Mouse (Mus musculus): Measurements from ENCODE around the gene Prr13. TPM values are rescaled to one million over a fixed set of nuclear protein-coding genes. Genes with fewer than 3 reads are reported as not detected.

Prr13 gene
- total RNA-seq (2014; fragmentation: Nextera tagmentation) (61.5 and 97.6 TPM in 2 replicates), total RNA-seq (2017) (50.3 and 54.5 TPM in 2 replicates)

- peak; percentile 89 for ATAC-seq (replicated peaks; ENCODE audit: low FRiP score, low TSS enrichment, poor library complexity, severe bottlenecking)
Observed at GRCm38 (mm10) chr15:102458904-102459317, at the start of gene Prr13. TSS of gene Prr13 (plus strand) at chr15:102459028.

GRCm38 (mm10) chr15:102409286-102409685 is 49.5 kb upstream of the Prr13 start:
- ATAC-seq (replicated peaks; ENCODE audit: low FRiP score, low TSS enrichment, poor library complexity, severe bottlenecking), result no peak

GRCm38 (mm10) chr15:102411077-102411476 is 47.8 kb upstream of the Prr13 start:
- no peak for ATAC-seq (replicated peaks; ENCODE audit: low FRiP score, low TSS enrichment, poor library complexity, severe bottlenecking)

GRCm38 (mm10) chr15:102413687-102414086 is 45.1 kb upstream of the Prr13 start:
- no peak for ATAC-seq (replicated peaks; ENCODE audit: low FRiP score, low TSS enrichment, poor library complexity, severe bottlenecking)

GRCm38 (mm10) chr15:102417524-102417923 is 41.3 kb upstream of the Prr13 start:
- ATAC-seq (replicated peaks; ENCODE audit: low FRiP score, low TSS enrichment, poor library complexity, severe bottlenecking), result no peak

- no peak for ATAC-seq (replicated peaks; ENCODE audit: low FRiP score, low TSS enrichment, poor library complexity, severe bottlenecking)
Observed at GRCm38 (mm10) chr15:102420986-102421385, 37.8 kb upstream of the Prr13 start.

DNA sequence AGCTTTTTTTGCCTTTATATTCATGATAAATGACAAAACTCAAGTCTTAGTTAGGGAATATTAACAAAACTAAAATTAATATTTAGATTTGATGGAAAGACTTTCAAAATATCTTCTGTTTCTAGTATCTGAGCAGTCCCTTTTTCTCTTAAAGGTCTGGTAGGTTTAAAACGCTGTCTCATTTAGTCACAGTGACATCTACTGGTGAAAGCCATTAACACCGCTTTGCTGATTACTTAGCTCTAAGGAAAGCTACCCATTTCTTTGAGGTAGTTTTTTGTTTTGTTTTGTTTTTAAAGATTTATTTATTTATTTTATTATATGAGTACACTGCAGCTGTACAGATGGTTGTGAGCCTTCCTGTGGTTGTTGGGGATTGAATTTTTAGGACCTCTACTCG is 37.4 kb upstream of the Prr13 start:
- ATAC-seq (replicated peaks; ENCODE audit: low FRiP score, low TSS enrichment, poor library complexity, severe bottlenecking), result peak; percentile 80

- ATAC-seq (replicated peaks; ENCODE audit: low FRiP score, low TSS enrichment, poor library complexity, severe bottlenecking), result no peak
Observed at GRCm38 (mm10) chr15:102423602-102424240, 35.1 kb upstream of the Prr13 start.

DNA sequence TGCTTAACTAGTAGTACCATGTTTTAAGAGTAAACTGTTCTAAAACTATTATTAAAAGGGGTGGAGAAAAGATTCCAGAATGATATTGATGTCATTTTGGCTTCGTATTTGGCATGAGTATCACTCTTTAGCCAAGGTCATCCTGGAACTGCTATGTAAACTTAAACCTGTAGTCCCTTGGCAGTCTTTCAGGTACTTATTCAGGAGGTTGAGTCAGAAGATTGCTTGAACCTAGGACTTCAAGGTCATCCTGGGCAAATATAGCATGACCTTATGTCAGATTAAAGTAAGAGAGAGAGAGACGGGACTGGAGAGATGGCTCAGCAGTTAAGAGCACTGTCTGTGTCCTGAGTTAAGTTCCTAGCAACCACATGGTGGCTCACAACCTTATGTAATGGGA is 34.2 kb upstream of the Prr13 start:
- no peak for ATAC-seq (replicated peaks; ENCODE audit: low FRiP score, low TSS enrichment, poor library complexity, severe bottlenecking)

- ATAC-seq (replicated peaks; ENCODE audit: low FRiP score, low TSS enrichment, poor library complexity, severe bottlenecking), result no peak
Observed at GRCm38 (mm10) chr15:102426963-102427362, 31.9 kb upstream of the Prr13 start.

DNA sequence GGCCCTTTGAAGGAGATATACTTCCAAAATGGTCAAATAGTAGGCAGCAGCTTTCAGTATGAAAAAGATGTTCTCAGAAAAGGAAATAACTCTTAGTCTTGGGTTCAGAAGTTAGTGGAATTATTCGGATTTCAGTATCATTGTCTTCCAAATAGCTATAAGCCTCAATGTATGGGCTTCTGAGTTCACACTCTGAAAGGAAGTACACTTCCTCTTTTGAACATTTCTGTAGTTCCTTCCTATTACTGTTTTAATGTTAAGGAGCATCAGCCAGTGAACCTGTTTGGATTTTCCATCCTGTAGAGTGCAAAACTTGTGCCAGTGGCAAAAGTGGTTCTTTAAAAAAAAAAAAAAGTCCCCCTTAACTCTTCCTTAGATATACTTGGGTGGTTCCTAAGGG is 26.8 kb upstream of the Prr13 start:
- ATAC-seq (replicated peaks; ENCODE audit: low FRiP score, low TSS enrichment, poor library complexity, severe bottlenecking), result no peak

GRCm38 (mm10) chr15:102433173-102433572 is 25.7 kb upstream of the Prr13 start:
- ATAC-seq (replicated peaks; ENCODE audit: low FRiP score, low TSS enrichment, poor library complexity, severe bottlenecking), result no peak

DNA sequence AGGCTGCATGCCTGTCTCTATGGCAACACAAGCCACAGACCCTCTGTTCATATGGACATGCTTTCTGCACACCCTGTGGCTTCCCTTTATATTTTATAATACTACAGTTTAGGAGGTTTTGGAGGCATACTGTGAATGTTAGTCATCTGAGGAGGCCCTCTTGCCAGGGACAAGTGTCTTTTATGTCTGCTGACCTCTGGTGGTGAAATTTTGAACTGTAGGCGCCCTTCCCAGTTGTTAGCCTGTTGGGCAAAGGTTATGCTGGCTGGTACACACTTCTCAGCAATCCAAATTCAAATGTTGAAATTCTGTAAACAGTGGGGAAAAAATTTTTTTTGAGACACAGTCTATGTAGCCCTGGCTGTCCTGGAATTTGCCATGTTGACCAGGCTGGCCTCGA is 16.3 kb upstream of the Prr13 start:
- ATAC-seq (replicated peaks; ENCODE audit: low FRiP score, low TSS enrichment, poor library complexity, severe bottlenecking), result peak; percentile 70

- no peak for ATAC-seq (replicated peaks; ENCODE audit: low FRiP score, low TSS enrichment, poor library complexity, severe bottlenecking)
Observed at GRCm38 (mm10) chr15:102445146-102445545, 13.7 kb upstream of the Prr13 start, which contains the start of gene Amhr2. TSS of gene Amhr2 (plus strand) at chr15:102445367.

DNA sequence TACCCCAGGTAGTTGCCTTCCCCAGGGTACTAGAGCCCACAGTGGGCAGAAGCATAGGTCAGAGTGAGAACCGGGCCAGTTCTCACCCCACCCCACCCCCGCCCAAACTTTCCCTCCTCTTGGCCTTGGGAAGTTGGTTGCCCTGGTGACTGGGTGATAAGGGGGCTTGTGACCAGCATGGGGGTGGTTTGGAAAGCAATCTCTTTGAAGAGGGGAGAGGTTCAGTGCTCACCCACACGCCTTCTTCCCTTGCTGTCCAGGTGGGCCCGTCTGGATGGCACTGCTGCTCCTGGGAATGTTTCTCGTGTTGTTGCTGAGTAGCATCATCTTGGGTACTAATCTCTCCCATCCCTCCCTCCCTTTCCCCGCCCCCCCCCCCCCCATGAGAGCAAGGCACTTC is 12.4 kb upstream of the Prr13 start:
- ATAC-seq (replicated peaks; ENCODE audit: low FRiP score, low TSS enrichment, poor library complexity, severe bottlenecking), result no peak

DNA sequence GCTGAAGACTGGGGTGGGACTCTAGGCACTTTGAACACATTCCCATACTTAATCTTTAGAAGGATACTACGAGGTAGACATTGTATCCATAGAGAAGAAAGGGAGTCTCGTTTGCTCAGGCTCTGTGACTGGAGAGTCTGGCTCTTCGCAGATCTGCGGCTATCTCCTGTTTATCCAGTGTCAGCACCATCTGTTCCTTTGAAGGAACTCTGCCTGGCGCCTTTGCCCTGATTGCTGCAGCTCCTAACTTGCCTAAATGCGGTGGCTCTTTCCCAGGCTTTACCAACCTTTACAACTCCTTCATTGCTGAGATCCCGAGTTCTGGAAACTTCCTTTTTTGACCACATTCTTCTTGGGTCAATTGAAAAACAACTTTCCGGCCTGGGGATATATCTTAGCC is 9.5 kb upstream of the Prr13 start:
- no peak for ATAC-seq (replicated peaks; ENCODE audit: low FRiP score, low TSS enrichment, poor library complexity, severe bottlenecking)

- no peak for ATAC-seq (replicated peaks; ENCODE audit: low FRiP score, low TSS enrichment, poor library complexity, severe bottlenecking)
Observed at GRCm38 (mm10) chr15:102450928-102451327, 7.9 kb upstream of the Prr13 start.

- no peak for ATAC-seq (replicated peaks; ENCODE audit: low FRiP score, low TSS enrichment, poor library complexity, severe bottlenecking)
Observed at GRCm38 (mm10) chr15:102451666-102452430, 7.0 kb upstream of the Prr13 start.

GRCm38 (mm10) chr15:102455993-102456392 is 2.8 kb upstream of the Prr13 start:
- ATAC-seq (replicated peaks; ENCODE audit: low FRiP score, low TSS enrichment, poor library complexity, severe bottlenecking), result peak; percentile 33; the same call in 1 of the 2 replicates

DNA sequence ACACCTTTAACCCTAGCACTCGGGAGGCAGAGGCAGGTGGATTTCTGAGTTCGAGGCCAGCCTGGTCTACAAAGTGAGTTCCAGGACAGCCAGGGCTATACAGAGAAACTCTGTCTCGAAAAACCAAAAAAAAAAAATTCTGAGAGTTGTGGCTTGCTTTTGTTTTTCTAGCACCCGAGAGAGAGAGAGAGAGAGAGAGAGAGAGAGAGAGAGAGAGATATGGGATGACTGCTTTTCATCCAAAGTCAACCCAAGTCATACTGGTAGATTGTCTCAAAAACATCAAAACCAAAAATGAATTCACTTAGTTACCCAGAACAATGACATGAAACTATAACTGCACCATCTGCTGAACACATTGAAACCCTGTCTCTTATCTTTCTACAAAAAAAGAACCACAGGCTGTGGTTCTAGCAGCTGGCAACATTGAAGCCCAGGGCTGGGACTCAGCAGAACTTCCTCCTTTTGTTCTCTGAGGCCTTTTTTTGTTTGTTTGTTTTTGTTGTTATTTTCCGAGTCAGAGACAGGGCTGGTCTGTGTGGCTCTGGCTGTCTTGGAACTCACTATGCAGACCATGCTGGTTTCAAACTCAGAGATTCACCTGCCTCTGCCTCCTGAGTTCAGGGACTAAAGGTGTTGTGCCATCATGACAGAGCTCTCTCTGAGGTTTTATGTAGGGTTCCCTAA is 635 bp upstream of the Prr13 start:
- peak; percentile 62 for ATAC-seq (replicated peaks; ENCODE audit: low FRiP score, low TSS enrichment, poor library complexity, severe bottlenecking)

All from megakaryocyte-erythroid progenitor cell, adult 5-6 weeks (primary cell).